Mouse (Mus musculus): ENCODE measurements around the gene Crybb2.

GRCm38 (mm10) chr5:113082356-113083168 lies 12.6 kb upstream of the Crybb2 start:
- TF ChIP-seq CTCF (IDR thresholded peaks at IDR 0.05; ENCODE audit: low read depth) (no peak), EP300 (IDR thresholded peaks at IDR 0.05; ENCODE audit: low read depth) (no peak)

All from heart, postnatal 0 days (tissue).